Mouse (Mus musculus) C2C12 (cell line): ENCODE measurements around the gene Galr3. TPM values are rescaled to one million over a fixed set of nuclear protein-coding genes. Genes with fewer than 3 reads are reported as not detected.

Experiments used
- H3K27me3 ChIP-seq: one replicate; pipeline ENCODE4 v1.6.1; 2011; ENCODE audit not compliant: control insufficient read depth, insufficient read depth, insufficient read length
- H3K36me3 ChIP-seq: one replicate; pipeline ENCODE4 v1.6.1; 2011; ENCODE audit not compliant: control insufficient read depth, insufficient read depth
- H3K4me3 ChIP-seq: one replicate; pipeline ENCODE4 v1.5.1; 2011; ENCODE audit warnings: mild to moderate bottlenecking, control low read depth; ENCODE audit not compliant: poor library complexity, insufficient read depth, severe bottlenecking
- H3K79me2 ChIP-seq: one replicate; pipeline ENCODE4 v1.6.1; 2011; ENCODE audit not compliant: control insufficient read depth, insufficient read depth
- H3K79me3 ChIP-seq: one replicate; pipeline ENCODE4 v1.6.1; 2011; ENCODE audit warnings: low read depth, control low read depth
- H3ac ChIP-seq: one replicate; pipeline ENCODE3; 2011; ENCODE audit warnings: low read depth; ENCODE audit not compliant: control insufficient read depth, insufficient read length
- CEBPB ChIP-seq: IDR thresholded peaks from one replicate; pipeline ENCODE4 v1.6.1; 2011; ENCODE audit warnings: low read depth, mild to moderate bottlenecking, control low read depth, moderate library complexity
- CTCF ChIP-seq: IDR thresholded peaks from one replicate; pipeline ENCODE4 v1.5.1; 2011; ENCODE audit not compliant: control insufficient read depth, insufficient read depth, insufficient read length
- FOSL1 ChIP-seq: IDR thresholded peaks from one replicate; pipeline ENCODE4 v1.8.0; 2011; ENCODE audit warnings: mild to moderate bottlenecking, low read length; ENCODE audit not compliant: poor library complexity, insufficient read depth, severe bottlenecking
- MAX ChIP-seq: IDR thresholded peaks from one replicate; pipeline ENCODE4 v1.6.1; 2011; ENCODE audit warnings: mild to moderate bottlenecking, control low read depth
- MYOD1 ChIP-seq: IDR thresholded peaks from one replicate; pipeline ENCODE4 v1.6.1; 2011; ENCODE audit warnings: low read depth; ENCODE audit not compliant: control insufficient read depth, insufficient read length
- MYOG ChIP-seq: IDR thresholded peaks from one replicate; pipeline ENCODE4 v1.6.1; 2011; ENCODE audit not compliant: control insufficient read depth, insufficient read length; ENCODE audit errors: extremely low read depth
- USF1 ChIP-seq: IDR thresholded peaks from one replicate; pipeline ENCODE4 v1.6.1; 2011; ENCODE audit warnings: low read depth, mild to moderate bottlenecking, control low read depth, moderate library complexity
- polyA plus RNA-seq: library from polyadenylated mRNA; unstranded; fragments of >200 nt; fragmentation: generic; extraction: Trizol; gene quantifications from one replicate; pipeline ENCODE4 v1.2.1, GENCODE M21; 2012; ENCODE audit warnings: missing spikeins

Gene Galr3
- polyA plus RNA-seq, 1 experiment = not detected

- Histone ChIP-seq H3K79me2 (peaks cover 20% of the 10 kb centered on the region), H3K27me3 (no peaks in the 10 kb centered on the region), H3ac (peak overlapping the region; percentile 22), H3K4me3 (no peak overlapping the region), H3K79me3 (peaks cover 8% of the 10 kb centered on the region), H3K36me3 (peaks cover 29% of the 10 kb centered on the region)
- no peak for TF ChIP-seq CTCF
- TF ChIP-seq CEBPB = no peak
- no peak for TF ChIP-seq MYOG
- no peak for TF ChIP-seq MYOD1
- no peak for TF ChIP-seq FOSL1
- no peak for TF ChIP-seq MAX
- TF ChIP-seq USF1 = no peak
Observed at GRCm38 (mm10) chr15:79063160-79063740, 21.6 kb downstream of the Galr3 start.

- Histone ChIP-seq H3K79me3 (peaks cover 8% of the 10 kb centered on the region), H3K36me3 (peaks cover 9% of the 10 kb centered on the region), H3K79me2 (peaks cover 20% of the 10 kb centered on the region), H3ac (no peak overlapping the region), H3K27me3 (no peaks in the 10 kb centered on the region), H3K4me3 (no peak overlapping the region)
- TF ChIP-seq MAX (no peak), MYOD1 (no peak), MYOG (no peak), USF1 (no peak), CTCF (no peak), CEBPB (no peak), FOSL1 (no peak)
Observed at GRCm38 (mm10) chr15:79065086-79065770, 23.5 kb downstream of the Galr3 start.

- TF ChIP-seq MAX = no peak
- TF ChIP-seq MYOD1 = no peak
- TF ChIP-seq CTCF = no peak
- no peak for TF ChIP-seq CEBPB
- TF ChIP-seq FOSL1 = no peak
- no peak for TF ChIP-seq USF1
- no peak for TF ChIP-seq MYOG
- H3ac ChIP-seq = no peak overlapping the region
- H3K27me3 ChIP-seq = no peaks in the 10 kb centered on the region
- no peaks in the 10 kb centered on the region for H3K36me3 ChIP-seq
- H3K4me3 ChIP-seq = no peak overlapping the region
- peaks cover 15% of the 10 kb centered on the region for H3K79me2 ChIP-seq
- H3K79me3 ChIP-seq = peaks cover 7% of the 10 kb centered on the region
Observed at GRCm38 (mm10) chr15:79066276-79066675, 24.6 kb downstream of the Galr3 start.

GRCm38 (mm10) chr15:79067631-79068030 lies 25.9 kb downstream of the Galr3 start:
- Histone ChIP-seq H3ac (no peak overlapping the region), H3K27me3 (no peaks in the 10 kb centered on the region), H3K79me3 (no peaks in the 10 kb centered on the region), H3K79me2 (peaks cover 1% of the 10 kb centered on the region), H3K4me3 (no peak overlapping the region), H3K36me3 (no peaks in the 10 kb centered on the region)
- TF ChIP-seq MAX (no peak), FOSL1 (no peak), MYOG (no peak), CTCF (no peak), MYOD1 (no peak), CEBPB (no peak), USF1 (no peak)

GRCm38 (mm10) chr15:79068416-79068815 lies 26.7 kb downstream of the Galr3 start:
- H3K4me3 ChIP-seq = no peak overlapping the region
- H3K79me3 ChIP-seq = no peaks in the 10 kb centered on the region
- no peaks in the 10 kb centered on the region for H3K36me3 ChIP-seq
- no peaks in the 10 kb centered on the region for H3K79me2 ChIP-seq
- TF ChIP-seq CTCF = no peak
- no peak for TF ChIP-seq MYOD1
- no peak for TF ChIP-seq USF1
- TF ChIP-seq MAX = no peak
- TF ChIP-seq FOSL1 = no peak
- TF ChIP-seq MYOG = no peak
- TF ChIP-seq CEBPB = no peak
- H3K27me3 ChIP-seq = no peaks in the 10 kb centered on the region
- no peak overlapping the region for H3ac ChIP-seq
